Mouse (Mus musculus) cerebellum, adult 2 months (tissue): ENCODE data around the gene Fank1.

Experiments used
- CTCF ChIP-seq: fragments of 200-500 bp; IDR thresholded peaks from 2 replicates; pipeline ENCODE4 v1.5.1; 2011; ENCODE audit warnings: low read depth, mild to moderate bottlenecking, control low read depth, low read length, moderate library complexity, borderline replicate concordance; ENCODE audit not compliant: insufficient read depth
- POLR2A ChIP-seq: fragments of 200-500 bp; IDR thresholded peaks from 2 replicates; pipeline ENCODE4 v1.6.1; 2011; ENCODE audit warnings: low read length, control low read depth, borderline replicate concordance; ENCODE audit not compliant: insufficient read depth

- TF ChIP-seq POLR2A, result no peak
- TF ChIP-seq CTCF, result no peak
Measured at GRCm38 (mm10) chr7:133762696-133763095, 14.0 kb upstream of the Fank1 start.
